Mouse (Mus musculus) stomach, postnatal 0 days (tissue): ENCODE data around the gene Lhx2.

Experiments used
- CTCF ChIP-seq: IDR thresholded peaks from 2 replicates; pipeline ENCODE4 v1.5.1; 2016; ENCODE audit warnings: antibody characterized with exemption, low read depth, mild to moderate bottlenecking, moderate library complexity
- EP300 ChIP-seq: optimal IDR thresholded peaks from 2 replicates; pipeline ENCODE3; 2016; ENCODE audit warnings: antibody characterized with exemption

- TF ChIP-seq CTCF (no peak), EP300 (no peak)
These were observed at the start of gene Lhx2 for GRCm38 (mm10) chr2:38338990-38339909.
